Mouse (Mus musculus) adrenal gland, adult 8-10 months (tissue): Measurements from ENCODE around the gene Rgmb. TPM values are rescaled to one million over a fixed set of nuclear protein-coding genes. Genes with fewer than 3 reads are reported as not detected.

ENCODE experiments used
- DNase-seq: peaks from one replicate; pipeline ENCODE4 v3.0.0; 2022
- total RNA-seq, 4 experiments: library from RNA; stranded (reverse); gene quantifications; 2 replicates each; pipeline ENCODE4 v1.2.4; 2022

Rgmb gene
- 10 to 100 TPM; 17.1 to 19.4 (median 18.3) TPM for total RNA-seq

DNA sequence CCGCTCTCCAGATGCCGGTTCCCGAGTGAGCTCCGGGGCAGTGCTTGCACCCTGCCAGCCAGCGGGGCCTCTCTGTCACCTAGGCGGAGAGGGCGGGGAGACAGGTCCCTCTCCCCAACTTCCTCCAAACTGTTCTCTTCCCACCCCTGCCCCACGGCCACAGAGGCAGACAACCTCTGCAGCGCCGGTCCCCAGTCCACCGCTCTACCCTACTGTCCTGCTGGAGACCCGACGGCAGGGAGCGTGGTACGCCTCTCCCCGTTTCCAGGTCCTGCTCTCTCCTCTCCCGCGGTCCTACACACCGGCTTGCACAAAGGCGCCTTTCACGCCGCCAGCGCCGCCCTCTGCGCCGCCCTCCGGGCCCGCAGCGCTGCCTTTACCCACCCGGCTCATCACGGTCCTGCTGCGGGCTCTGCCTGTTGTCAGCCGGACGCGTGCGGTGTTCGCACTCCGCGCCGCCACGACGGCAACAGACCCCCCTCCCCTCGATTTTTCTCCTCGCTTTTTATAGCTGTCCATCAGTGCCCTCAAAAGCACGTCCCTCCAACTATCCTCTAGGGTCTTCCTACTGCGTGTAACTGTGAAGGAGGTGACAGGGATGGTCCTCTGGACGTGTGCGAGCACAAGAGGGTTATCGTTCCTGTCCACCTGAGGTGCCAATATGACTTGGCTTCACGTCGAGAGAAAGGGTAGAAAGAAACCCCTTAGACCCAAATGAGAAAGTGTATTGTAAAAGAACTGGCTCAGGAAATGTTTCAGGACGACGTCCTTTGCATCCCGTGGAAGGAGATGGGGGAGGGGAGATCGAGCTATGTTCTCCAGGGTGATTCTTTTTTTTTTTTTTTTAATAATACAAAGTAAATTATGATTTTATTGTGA, at the start of gene Rgmb:
Rgmb (minus strand) TSS at position 274 of the 879 bp plus-strand sequence.
- no peak for DNase-seq

DNA sequence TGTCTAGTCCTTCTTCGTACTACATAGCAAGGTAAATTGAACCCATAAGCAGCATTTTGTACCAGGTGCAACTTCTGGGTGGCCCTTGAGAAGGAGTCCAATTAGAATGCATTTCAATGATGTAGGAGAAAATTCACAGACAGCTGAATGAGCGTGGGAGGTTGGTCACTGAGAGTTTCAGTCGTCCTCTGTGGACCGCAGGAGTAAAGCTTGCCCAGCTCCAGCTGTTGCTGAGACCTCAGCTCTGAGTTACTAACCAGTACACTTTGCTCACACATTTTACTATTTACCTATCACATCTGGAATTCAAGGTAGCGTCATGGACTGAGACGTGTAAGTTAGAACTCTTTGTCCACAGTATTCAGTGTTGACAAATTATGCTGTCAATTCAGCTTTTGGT, 43.9 kb upstream of the Rgmb start:
- no peak for DNase-seq

DNA sequence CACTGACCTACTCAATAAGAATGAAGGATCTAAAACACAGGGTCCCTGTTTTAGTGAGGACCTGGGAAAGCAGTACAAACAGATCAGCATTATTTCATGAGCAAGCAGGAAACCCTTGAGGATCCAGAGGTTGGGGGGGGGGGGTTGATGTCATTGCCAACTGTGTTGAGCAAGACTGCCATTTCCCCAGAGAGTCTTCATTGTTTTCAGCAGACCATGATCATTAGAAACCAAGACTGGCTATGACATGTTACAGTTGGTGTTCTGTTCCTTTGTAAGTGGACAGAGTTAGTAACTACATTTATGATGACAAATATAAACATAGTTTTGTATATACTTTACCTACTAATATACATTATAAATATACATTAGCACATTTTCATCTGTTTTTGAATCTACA, 41.3 kb upstream of the Rgmb start:
- DNase-seq: no peak

DNA sequence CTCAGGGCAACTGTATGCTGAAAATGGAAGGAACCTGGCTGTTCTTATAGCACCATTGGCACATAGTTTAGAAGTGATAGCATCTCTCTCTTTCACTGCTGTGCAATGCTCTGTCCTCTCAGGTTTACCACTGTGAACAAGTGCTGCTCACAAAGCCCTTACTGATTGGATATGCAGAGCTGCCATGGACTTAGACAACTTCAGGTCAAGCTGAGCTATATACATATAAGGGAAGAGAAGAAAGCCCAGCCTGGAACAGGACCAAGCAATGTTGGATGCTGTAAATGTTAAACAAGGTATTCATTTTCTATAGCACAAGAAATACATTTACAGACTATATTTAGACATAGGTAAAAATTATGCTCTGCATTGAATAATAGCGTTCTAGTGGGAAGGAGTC, 34.4 kb upstream of the Rgmb start:
- DNase-seq: no peak

DNA sequence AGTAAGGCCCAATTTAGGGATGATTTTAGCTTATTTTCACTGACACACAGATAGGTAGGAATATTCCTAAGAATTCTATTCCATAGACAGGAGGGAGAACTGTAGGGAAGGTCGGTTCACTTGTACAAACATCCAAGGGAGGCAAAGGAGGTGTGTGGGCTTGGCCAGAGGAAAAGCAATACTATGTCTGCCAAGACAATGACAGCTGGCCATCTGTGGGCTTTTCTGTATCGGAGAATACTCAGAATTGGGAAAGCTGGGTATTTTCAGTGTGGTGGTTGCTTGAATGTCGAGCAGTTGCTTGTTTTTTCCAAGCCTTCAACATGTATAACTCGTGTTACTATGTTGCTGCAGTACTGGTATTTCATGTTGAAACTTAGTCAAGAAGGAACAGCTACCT, 31.5 kb upstream of the Rgmb start:
- DNase-seq: no peak

DNA sequence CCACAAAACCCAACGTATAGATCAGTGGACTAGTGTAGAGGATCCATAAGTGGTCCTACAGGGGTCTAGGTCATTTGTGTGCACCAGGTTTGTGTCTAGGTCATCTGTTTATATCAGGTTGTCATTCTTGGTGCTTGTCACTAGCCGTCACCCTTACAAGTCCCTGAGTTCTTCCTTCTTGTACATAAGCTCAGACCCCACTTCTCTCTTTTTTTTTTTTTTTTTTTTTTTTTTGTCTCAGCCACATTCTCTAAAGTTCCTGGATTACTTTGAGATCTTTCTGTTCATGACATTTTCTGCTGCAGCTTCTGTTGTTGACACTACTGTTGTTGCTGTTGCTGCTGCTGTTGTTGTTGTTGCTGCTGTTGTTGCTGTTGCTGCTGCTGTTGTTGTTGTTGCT, 22.3 kb upstream of the Rgmb start:
- DNase-seq: no peak

DNA sequence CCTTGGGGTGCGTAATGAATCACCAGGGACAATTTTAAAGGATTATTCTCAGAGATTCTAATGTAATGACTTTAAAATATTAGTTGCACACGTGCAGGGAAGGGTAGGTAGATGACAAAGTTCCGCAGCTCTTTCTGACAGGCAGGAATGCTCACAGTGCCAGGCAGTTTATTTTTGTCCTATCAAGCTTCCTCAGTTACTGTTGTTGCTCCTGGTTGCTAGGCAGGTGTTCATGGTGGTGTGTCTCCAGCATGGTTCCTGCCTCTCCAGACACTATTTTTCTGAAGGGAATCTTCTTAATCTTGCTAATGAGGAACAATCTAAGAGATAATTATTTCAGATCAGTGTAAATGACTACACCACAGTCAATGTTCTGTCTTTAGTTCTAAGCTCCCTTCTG, 19.7 kb upstream of the Rgmb start:
- DNase-seq: no peak

DNA sequence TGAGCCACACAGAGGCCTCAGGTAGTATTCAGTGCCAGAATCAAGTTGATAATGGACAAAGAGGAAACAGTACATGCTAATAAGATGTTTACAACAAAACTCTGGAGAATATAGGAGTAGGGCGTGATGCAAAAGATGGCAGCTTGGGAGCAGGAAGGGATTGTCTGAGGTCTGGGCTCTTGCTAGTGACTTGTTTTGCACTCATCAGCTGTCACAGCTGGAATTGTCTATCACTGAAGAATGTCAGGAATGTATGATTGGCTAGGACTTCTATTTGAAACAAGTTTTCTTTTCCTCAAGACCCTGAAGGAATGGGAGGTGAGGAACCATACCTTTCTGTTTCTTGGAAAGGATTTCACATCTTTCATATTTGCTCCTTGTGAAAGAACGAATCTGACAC, 10.6 kb upstream of the Rgmb start:
- no peak for DNase-seq

DNA sequence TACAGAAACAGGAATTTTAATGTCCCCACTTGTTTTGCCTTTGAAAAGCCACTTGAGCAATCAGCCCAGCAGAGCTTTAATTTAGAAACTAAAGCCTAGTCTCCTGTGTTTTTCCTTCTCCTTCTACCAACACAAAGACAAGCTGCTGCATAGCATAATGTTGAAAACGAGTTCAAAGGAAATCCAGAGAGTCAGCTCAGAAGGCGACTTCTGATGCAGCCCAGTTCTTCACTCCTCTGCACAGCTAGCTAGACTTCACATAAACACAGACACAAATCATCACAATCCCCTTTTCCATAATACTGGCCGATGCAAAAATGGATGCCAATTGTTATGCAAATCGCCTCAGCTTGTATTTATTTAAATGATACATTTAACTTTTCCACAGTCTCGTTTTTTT, 1.6 kb upstream of the Rgmb start:
- no peak for DNase-seq

DNA sequence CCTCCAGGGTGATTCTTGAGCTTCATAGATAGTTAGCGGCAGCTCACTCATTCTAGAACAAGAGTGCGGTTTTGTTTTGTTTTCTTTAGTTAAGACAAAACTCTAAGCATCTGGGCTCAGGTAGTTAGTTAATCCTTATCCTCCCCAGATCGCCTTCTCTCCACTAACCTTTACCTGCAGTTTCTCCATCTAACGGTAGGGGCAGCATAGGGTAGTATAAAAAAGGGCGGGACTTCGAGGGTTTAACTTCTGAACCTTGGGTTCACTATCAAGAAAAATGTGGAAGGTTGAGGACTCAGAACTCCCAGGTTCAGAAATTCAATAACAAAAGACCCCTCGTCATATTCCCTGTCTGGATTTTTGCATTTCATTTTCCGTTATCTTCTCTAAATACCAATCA, 971 bp upstream of the Rgmb start:
- no peak for DNase-seq

DNA sequence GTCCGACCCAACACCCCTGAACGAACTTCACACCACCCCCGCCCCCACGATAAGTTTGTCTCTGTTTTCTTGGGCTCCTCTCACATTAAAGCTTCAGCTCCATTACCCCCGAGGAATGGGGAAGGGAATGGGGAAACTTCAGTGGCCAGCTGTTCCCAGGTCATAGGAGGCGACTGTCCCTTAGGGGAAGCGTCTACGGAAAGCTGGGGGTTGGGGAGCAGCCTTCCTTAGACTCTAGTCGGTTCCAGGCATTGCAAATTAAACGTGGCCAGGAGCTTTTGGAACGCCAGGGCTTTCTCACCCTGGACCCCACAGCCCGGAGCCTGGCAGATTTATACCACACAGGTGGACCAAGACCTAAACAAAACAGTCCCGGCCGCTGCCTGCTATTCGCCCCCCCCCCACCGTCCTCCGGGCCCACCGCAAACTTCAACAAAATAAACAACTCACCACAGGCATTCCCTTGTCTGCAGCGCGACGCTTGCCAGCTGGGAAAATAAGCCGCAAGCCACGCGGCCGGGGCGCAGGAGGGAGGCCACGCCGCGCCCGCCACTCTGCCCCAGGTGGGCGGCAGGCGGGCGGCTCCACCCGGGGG, 571 bp downstream of the Rgmb start:
- DNase-seq: no peak

DNA sequence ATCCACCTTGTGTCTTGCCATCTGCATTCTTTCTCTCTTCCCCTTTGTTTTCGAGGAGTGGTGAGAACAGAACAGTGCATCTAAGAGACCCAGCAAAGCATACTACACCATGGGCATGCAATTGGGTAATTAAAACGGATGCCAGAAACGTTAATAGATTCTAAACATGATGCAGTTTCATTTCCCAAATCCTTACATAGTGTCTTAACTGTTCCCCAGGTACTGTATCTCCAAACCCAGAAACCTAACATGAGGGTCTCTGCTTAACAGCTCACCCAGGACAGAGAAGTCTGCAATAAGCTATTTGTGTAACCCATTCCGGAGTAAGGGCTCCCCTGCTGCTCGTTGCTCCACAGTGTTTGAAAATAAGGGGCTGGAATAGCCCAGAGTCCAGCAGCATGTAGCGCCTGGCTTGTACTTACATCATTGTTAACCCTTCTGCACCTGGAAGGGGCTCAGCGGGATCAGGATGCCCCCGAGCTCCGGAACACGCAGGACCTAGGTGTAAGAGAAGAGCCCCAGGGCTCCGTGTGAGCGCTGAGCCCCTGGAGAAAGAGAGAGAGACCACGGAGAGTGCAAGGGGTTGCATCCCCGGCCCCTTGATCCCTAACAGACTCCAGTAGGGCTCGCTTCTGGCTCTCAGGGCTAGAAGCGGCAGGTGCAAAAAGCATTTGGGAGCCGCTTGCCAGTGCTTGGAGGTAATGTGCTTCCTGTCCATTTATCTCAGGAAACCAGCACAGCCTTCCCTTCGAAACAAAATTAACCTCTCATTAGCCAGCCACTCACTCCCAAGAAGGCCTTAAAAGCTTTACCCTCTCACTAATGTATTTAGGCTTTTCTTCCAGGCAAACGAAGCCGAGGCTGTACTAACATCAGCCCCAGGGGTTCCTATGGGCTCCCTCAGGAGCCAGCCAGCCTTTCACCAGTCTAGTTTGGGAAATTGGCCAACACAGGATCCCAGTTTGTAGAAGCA, 1.4 kb downstream of the Rgmb start:
- DNase-seq: no peak

DNA sequence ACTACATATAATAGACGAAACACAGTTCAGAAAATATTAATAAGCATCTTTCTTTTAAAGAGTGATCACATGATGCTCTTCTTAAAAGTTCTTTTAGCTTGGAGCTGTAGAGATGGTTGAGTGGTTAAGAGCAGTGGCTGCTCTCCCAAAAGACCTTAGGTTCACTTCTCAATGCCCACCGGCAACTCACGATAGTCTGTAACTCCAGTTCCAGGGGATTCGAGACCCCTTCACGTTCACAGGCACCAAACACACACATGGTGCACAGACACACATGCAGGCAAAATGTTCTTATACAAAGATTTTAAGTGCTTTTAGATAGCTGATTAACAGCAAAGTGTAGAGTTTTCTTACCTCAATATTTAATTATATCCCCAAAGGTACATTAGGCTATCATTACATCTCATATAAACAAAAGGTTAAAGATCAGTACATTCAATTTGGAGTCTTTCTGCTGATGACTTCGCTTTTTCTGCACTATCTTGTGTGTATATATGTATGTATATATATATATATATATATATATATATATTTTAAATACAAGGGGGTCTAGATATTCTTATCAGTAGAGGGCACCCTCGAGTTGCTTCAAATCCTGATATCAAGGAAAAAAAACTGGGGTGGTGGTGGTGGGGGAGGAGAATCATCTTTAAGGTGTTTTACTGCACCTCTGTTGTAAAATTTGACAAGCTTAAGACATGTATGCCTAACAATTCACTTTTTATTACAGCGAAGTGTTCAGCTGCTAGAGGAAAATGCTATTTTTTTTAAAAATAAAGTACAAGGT, 2.5 kb downstream of the Rgmb start:
- DNase-seq: no peak

DNA sequence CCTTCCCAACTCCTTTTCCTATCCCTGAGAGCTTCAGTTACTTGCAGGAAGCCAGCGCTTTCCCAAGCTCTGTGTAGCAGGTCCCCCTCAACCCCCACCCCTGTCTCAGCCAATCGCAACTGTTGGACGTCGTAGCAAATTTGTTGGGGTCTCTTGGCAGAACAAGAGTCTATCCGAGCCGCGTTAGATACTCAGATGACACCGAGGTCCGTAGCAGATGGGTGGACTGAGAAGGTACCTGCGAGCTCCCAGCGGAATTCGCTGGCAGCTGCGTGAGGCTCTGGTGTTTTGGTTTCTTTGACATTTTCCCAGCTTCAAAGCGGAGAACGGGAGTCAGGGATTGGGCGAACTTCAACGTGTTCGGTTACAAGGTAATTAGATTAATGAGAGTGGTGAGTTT, 3.9 kb downstream of the Rgmb start:
- no peak for DNase-seq

DNA sequence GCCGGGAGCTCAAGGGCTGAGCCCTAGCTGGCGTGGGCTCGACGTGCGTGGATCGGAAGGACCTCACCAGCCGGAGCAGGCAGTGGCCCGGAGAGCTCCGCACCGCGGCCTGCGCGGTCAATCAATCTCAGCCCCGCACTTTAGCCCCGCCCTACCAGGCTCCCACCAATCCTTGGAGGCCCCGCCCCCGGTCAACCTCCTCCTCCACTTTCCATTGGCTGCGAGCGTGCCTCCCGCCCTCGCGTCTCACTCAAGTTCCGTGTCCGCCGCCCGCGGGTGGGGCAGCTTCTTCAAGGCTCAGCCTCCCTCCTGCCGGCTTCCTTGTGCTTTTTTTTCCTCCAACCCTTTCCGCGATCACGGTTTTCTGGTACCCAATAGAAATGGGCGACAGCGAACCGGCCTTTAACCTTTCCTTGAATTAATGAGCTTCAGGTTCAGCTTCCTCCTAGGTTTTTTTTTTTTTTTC, 4.4 kb downstream of the Rgmb start:
- peak; percentile 99 for DNase-seq

DNA sequence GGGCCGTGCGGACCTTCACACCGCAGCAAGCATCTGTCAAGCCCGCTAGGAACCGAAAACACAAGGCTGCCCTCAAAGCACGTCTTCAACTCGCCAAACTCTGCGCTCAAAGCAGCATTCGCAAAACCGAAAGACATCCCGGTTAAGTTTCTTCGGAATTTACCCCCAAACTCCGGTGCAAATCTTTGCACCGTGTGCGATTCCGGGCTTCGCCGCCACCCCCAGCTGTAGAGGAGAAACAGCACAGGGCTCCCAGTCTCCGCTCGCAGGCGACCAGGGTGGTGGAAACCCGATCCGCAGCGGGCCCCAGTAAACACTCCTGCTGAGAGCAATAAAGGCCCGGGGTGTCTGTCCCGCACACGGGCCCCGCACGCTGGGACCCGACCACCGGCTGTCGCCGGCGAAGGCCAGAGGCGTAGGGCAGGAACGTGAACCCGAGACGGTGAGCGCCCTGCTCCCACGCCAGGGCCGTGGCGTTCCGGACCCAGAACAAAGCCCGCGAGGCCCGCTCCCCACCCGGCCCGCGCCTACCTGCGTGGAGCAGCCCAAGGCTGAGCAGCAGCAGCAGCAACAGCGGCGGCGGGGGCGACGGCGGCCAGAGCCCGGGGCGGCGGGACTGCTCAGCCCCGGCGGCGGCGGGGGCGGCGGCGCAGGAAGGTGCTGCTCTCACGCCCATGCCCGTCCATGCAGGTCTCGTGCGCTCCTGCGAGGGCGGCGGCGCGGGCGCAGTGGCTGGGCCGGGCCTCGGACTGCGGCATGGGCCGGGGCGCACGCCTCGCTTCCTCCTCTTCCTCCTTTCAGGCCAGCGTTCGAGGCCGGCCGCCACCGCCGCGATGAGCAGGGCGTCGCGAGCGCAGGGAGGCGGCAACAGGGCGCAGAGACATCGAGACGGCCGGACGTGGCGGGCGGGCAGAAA, 5.1 kb downstream of the Rgmb start:
- peak; percentile 39 for DNase-seq

DNA sequence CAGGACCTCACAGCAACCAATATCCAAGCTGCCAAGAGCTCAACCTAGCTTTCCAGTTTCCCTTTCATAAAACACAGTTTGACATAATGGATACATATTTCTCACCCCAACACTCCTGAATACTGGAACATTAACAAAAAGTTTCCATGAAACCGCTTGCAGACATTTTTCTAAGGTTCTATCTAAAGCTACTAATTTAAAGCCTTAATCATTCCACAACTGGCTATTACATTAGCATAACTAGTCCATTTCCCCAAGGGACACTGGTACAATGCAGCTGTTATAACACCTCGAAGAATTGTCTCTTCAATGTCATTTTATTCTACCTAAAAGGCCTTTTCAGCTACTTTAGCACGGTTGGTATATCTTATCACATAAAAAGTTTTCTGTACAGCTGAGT, 6.0 kb downstream of the Rgmb start:
- no peak for DNase-seq

DNA sequence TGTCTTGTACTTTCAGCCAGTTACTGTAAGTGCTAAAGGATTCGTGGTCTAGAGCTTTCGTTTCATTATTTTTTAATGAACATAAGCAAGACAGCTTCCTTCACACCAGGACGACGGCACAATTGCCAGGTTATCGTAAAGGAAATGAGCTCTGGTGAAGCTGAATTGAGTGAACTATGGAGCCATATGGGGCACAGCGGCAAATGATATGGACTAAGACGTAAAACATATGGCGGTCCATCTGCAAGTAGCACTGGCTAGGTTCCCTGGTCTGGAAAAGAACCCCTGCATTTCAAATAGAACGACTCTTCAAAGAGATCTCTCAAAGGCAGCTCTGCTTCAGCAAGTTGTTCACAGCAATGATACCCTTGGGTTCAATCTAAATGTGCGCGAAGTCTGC, 6.5 kb downstream of the Rgmb start:
- no peak for DNase-seq

DNA sequence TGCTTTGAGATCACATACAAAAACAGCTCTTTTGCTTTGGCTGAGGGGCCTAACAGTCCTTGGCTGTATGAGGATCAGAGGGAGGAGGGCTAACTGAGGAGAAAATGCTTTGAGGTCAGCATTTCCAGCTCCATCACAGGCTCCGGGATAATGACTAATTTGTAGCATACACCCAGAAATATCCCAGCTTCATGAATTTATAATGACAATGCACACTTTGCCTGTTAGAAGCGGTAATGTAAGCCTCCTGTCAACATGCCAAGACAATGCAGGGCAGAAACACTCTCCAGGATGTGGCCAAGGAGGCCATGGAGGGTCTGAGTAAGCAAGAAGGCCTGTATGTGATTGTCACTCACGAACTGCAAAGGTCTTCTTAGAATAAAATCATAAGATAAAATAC, 7.0 kb downstream of the Rgmb start:
- DNase-seq: no peak

DNA sequence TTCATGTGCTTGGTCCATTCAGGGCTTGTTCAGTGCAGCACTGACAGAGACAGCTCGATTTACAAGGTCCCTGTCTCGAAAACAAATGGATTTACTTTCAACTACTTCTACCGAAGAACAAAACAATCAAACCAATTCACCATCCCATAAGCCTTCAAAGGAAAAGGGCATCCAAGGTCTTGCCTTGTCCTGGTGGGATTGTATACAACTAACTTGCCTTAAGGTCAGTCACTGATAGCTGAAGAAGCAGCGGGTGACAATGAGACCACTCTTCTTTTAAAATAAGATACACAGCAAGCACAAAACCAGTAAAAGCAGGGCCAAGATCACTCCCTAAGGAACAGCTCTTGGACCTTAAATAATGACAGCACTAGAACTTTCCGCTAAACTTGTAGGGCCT, 7.6 kb downstream of the Rgmb start:
- DNase-seq: no peak

DNA sequence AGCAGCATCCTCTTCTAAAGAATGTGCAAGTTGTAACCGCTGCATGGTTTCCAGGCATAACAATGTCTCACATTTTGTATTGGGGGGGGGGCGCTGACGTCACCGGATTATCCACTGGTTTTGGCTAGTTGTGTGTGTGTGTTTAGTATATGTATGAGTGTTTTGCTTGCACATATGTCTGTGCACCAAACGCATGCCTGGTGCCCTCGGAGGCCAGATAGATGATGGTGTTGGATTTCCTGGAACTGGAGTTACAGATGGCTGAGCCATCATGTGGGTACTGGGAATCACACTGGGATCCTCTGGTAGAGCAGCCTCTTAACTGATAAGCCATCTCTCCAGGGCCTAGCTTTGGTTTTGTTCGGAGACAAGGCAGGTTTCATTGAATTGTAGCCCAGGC, 8.5 kb downstream of the Rgmb start:
- DNase-seq: no peak
